Mouse (Mus musculus): Measurements from ENCODE around the gene Lmbr1. TPM values are rescaled to one million over a fixed set of nuclear protein-coding genes. Genes with fewer than 3 reads are reported as not detected.

Lmbr1 gene
- polyA plus RNA-seq, 1 experiment from 2014 or later = 11.6 TPM

DNA sequence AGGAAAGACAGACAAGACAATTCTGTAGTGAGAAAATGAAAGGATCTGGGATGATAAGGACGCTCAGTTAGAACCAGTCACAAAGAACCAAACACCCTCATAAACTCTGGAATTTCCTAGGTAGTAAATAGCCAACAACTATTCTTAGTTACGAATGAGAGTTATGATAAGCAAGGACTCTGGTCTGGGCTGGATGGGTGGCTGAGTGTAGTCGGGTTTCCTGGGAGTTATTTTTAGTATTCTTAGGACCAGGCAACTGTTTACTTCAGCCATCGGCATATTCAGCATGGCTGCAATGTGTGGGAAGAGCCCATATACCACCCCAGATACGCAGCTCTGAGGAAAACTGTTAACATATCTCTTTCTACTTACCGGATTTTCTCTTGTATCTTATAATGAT is 14.7 kb downstream of the Lmbr1 start:
- ATAC-seq (ENCODE audit: borderline replicate concordance, extremely low read depth, low FRiP score, low TSS enrichment) = no peak
- Histone ChIP-seq H3K4me1 (no peaks in the 10 kb centered on the region), H3K27ac (no peak overlapping the region), H3K4me3 (no peak overlapping the region), H3K9ac (no peak overlapping the region), H3K9me3 (no peaks in the 10 kb centered on the region), H3K36me3 (no peaks in the 10 kb centered on the region), H3K4me2 (no peak overlapping the region), H3K27me3 (no peaks in the 10 kb centered on the region)
- 66% methylated on average over 6 of the region's 6 CpGs for WGBS

DNA sequence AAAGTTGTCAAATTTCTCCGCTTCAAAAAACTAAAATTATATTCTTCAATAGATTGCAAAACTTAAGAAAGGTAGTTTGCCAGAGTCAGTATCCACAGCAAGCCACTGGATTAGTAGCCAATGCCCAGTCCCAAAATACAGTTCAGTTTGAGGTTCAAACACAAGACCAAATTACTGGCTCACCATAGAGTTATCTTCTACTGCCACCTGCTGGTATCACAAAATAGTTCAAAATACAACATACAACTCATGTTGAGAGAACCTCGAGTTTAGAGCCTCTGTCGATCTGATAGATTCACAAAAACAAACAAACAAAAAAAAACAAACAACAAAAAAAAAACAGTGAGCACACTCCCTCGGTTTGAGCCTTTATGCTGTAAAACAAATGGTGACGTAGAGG is 42.4 kb downstream of the Lmbr1 start:
- Histone ChIP-seq H3K9ac (no peak overlapping the region), H3K36me3 (no peaks in the 10 kb centered on the region), H3K4me2 (no peak overlapping the region), H3K27me3 (no peaks in the 10 kb centered on the region), H3K4me1 (no peaks in the 10 kb centered on the region), H3K4me3 (no peak overlapping the region), H3K27ac (no peak overlapping the region), H3K9me3 (no peaks in the 10 kb centered on the region)
- 48% methylated on average over 5 of the region's 5 CpGs for WGBS
- no peak for ATAC-seq (ENCODE audit: borderline replicate concordance, extremely low read depth, low FRiP score, low TSS enrichment)

DNA sequence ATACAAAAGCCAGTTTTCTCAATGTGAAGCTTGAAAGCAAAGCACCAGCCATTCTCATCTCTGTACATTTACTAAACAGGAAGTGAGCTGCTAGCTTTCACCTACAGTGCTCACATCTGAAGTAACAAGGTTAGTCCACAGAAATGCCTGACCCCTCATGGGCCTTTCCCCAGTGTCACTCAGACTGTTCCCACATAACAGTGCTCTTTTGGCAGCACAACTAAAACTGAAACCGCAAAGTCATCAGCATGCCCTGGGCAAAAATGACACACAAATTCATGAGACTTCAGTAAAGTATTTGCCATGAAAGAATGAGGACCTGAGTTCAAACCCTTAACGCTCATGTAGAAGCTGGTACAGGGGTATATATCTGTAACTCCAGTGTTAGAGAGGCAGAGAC is 55.7 kb downstream of the Lmbr1 start:
- Histone ChIP-seq H3K9ac (no peak overlapping the region), H3K36me3 (no peaks in the 10 kb centered on the region), H3K27me3 (no peaks in the 10 kb centered on the region), H3K4me3 (no peak overlapping the region), H3K9me3 (no peaks in the 10 kb centered on the region), H3K4me1 (no peaks in the 10 kb centered on the region), H3K4me2 (no peak overlapping the region), H3K27ac (no peak overlapping the region)
- no peak for ATAC-seq (ENCODE audit: borderline replicate concordance, extremely low read depth, low FRiP score, low TSS enrichment)
- WGBS = 89% methylated on average over 2 of the region's 2 CpGs

DNA sequence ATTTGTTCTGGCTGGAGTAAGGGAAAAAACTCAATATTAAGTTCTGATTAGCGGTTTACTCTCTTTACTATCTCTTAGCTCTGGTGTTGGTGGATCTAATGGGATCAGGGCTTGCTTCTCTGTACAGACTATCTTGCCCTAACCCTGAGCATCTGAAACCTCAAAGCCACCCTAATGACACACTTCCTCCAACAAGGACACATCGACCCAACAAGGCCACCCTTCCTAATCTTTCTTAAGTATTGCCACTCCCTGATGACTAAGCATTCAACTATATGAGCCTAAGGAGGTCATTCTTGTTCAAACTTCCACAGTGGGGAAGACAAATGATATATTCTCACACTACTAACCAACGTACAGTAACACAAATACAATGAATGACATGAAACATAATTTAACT is 69.0 kb downstream of the Lmbr1 start:
- Histone ChIP-seq H3K27me3 (no peaks in the 10 kb centered on the region), H3K4me2 (no peak overlapping the region), H3K9ac (no peak overlapping the region), H3K36me3 (no peaks in the 10 kb centered on the region), H3K9me3 (no peaks in the 10 kb centered on the region), H3K27ac (no peak overlapping the region), H3K4me1 (no peaks in the 10 kb centered on the region), H3K4me3 (no peak overlapping the region)
- no peak for ATAC-seq (ENCODE audit: borderline replicate concordance, extremely low read depth, low FRiP score, low TSS enrichment)
- 69% methylated on average over 3 of the region's 3 CpGs for WGBS

DNA sequence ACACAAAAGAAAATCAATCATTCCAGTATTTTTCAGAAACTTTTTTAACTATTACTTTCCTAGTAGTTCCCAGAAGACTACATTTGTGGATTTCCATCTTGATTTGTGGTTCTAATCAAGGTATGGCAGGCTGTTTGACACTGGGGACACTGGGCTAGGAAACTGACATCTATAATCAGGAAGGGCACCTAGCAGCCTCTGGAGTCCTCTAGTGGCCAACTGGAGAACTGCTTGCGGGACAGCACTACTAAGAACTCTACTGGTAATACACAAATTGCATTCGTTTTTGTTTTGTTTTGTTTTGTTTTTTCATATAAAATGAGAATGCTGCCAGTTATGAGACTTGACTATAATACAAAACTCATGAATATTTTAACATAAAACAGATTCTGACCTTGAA is 85.0 kb downstream of the Lmbr1 start:
- no peak for ATAC-seq (ENCODE audit: borderline replicate concordance, extremely low read depth, low FRiP score, low TSS enrichment)
- WGBS = 13% methylated on average over 2 of the region's 2 CpGs
- Histone ChIP-seq H3K4me1 (no peaks in the 10 kb centered on the region), H3K36me3 (no peaks in the 10 kb centered on the region), H3K27me3 (no peaks in the 10 kb centered on the region), H3K9me3 (no peaks in the 10 kb centered on the region), H3K4me2 (no peak overlapping the region), H3K27ac (no peak overlapping the region), H3K9ac (no peak overlapping the region), H3K4me3 (no peak overlapping the region)

DNA sequence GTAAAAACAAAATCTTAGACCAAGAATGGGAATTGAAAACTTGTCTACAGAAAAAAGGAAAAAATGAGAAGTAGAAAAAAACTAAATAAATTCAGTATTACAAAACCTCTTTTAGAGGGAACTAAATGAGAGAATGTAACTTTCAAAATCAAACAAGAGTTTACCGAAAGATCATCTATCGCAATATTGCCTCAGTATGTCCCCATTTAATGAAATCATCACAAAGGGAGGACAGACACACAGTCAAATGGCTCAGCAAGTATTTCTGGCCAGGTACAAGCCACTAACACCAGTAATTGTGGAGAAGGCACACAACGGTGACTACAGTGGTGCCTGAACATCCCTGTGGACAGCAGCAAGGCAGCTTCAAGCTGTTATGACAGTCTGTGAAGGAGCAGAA is 88.1 kb downstream of the Lmbr1 start:
- Histone ChIP-seq H3K9me3 (no peaks in the 10 kb centered on the region), H3K27ac (no peak overlapping the region), H3K4me2 (no peak overlapping the region), H3K4me1 (no peaks in the 10 kb centered on the region), H3K36me3 (no peaks in the 10 kb centered on the region), H3K27me3 (no peaks in the 10 kb centered on the region), H3K9ac (no peak overlapping the region), H3K4me3 (no peak overlapping the region)
- ATAC-seq (ENCODE audit: borderline replicate concordance, extremely low read depth, low FRiP score, low TSS enrichment) = no peak
- 91% methylated on average over 3 of the region's 3 CpGs for WGBS

DNA sequence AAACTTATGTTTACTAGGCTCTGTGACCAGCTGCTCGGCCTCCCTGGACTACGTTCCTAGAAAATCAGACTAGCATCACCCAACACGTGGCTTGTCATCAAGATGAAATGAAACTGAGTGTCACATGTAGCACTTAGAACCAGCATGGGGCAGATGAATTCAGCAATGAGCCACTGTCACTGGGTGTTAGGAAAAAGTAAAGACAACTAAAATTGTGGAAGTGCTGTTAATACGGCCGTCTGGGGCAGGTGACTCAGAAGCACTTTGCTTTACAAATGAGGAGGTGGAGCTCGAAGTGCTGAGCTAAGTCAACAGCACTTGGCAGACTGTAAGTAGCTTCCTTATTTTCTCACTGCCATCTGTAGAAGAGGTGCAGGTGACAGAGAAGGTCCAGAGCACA is 88.5 kb downstream of the Lmbr1 start:
- Histone ChIP-seq H3K9ac (no peak overlapping the region), H3K4me2 (no peak overlapping the region), H3K36me3 (no peaks in the 10 kb centered on the region), H3K4me3 (no peak overlapping the region), H3K27ac (no peak overlapping the region), H3K9me3 (no peaks in the 10 kb centered on the region), H3K27me3 (no peaks in the 10 kb centered on the region), H3K4me1 (no peaks in the 10 kb centered on the region)
- no peak for ATAC-seq (ENCODE audit: borderline replicate concordance, extremely low read depth, low FRiP score, low TSS enrichment)
- 56% methylated on average over 6 of the region's 6 CpGs for WGBS

DNA sequence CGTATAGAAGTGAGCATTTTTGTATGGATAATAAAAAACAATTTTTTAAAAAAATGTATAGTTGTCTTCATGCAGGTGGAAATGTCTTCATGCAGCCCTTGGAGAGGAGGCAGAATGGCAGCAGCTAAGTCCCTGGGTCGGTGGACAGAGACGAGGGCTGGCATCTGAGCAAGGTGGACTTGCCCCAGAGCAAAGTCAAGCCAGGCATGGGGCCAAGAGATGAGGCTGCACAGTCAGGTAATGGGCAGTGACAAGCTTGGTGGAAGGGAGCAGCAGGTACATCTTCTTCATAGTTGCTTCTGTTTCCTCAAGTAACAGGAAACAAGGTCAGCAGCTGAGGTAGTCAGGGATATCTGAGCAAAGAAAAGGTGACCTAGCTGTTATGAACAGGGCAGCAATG is 97.1 kb downstream of the Lmbr1 start:
- no peak overlapping the region for H3K4me2 ChIP-seq
- WGBS = 82% methylated on average over 3 of the region's 3 CpGs
- H3K9me3 ChIP-seq = no peaks in the 10 kb centered on the region
- H3K27me3 ChIP-seq = no peaks in the 10 kb centered on the region
- no peak for ATAC-seq (ENCODE audit: borderline replicate concordance, extremely low read depth, low FRiP score, low TSS enrichment)
- no peak overlapping the region for H3K9ac ChIP-seq
- no peaks in the 10 kb centered on the region for H3K36me3 ChIP-seq
- no peak overlapping the region for H3K27ac ChIP-seq
- H3K4me3 ChIP-seq = no peak overlapping the region
- no peaks in the 10 kb centered on the region for H3K4me1 ChIP-seq

DNA sequence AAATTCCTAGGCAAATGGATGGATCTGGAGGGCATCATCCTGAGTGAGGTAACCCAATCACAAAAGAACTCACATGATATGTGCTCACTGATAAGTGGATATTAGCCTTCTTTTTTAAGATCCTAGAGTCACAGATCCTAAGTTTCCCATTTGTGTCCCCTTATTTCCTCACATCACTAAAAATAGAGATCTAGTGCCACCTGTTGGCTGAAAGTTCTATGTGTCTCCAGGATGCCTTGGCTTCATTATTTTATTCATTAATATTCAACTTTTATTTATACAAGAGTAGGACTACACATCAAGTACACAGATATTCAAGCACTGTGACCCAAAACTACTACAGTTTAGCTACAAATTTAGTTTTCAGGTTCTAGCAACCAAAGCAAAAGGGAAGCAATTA is 103.4 kb downstream of the Lmbr1 start:
- H3K4me1 ChIP-seq = no peaks in the 10 kb centered on the region
- no peak for ATAC-seq (ENCODE audit: borderline replicate concordance, extremely low read depth, low FRiP score, low TSS enrichment)
- no peaks in the 10 kb centered on the region for H3K9me3 ChIP-seq
- no peak overlapping the region for H3K4me2 ChIP-seq
- H3K27ac ChIP-seq = no peak overlapping the region
- no peak overlapping the region for H3K9ac ChIP-seq
- no peaks in the 10 kb centered on the region for H3K36me3 ChIP-seq
- H3K4me3 ChIP-seq = no peak overlapping the region
- H3K27me3 ChIP-seq = no peaks in the 10 kb centered on the region

DNA sequence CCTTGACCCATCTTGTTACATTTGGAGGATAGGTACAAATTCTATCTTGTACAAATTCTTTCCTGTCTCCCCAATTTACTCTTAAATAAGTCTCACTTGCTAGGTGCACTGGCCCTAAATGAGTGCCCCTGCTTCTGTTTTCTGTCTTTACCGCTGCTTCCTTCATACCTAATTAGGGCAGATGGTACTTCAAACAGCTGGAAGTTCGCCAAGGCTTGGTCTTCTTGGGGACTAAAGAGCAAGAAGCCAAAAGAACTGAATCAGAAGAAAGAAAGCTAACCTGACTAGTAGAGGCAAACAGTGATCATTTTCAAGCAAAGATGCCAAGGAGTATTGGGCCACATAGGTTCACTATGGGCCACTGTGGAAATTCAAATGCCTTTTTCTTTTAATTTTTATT is 104.8 kb downstream of the Lmbr1 start:
- H3K36me3 ChIP-seq = no peaks in the 10 kb centered on the region
- H3K9ac ChIP-seq = no peak overlapping the region
- no peak overlapping the region for H3K4me2 ChIP-seq
- no peak overlapping the region for H3K27ac ChIP-seq
- no peaks in the 10 kb centered on the region for H3K4me1 ChIP-seq
- H3K9me3 ChIP-seq = no peaks in the 10 kb centered on the region
- no peak for ATAC-seq (ENCODE audit: borderline replicate concordance, extremely low read depth, low FRiP score, low TSS enrichment)
- H3K27me3 ChIP-seq = no peaks in the 10 kb centered on the region
- 71% methylated on average over 2 of the region's 2 CpGs for WGBS
- H3K4me3 ChIP-seq = no peak overlapping the region

DNA sequence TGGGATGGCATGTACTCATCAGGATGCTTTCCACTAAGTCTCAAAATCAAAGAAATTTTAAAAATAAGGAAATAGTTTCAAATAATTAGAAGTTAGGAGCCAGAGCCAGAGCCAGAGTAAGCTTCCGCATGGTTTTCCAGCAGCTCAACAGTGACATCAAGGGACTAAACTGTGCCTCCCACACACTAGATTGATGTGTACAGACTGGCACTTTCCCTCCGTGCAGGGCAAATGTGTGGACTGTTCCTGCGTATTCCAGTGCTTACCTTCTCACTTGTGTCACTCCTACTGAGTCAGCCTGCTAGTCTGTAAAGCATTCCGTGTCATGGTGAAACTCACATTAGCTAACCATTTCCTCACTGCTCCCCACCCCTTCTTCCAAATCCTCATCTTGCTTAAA is 107.3 kb downstream of the Lmbr1 start:
- 0 out of 2 replicates have a peak, but pooled peaks have one; percentile 27 for ATAC-seq (ENCODE audit: borderline replicate concordance, extremely low read depth, low FRiP score, low TSS enrichment)
- Histone ChIP-seq H3K4me3 (no peak overlapping the region), H3K27me3 (no peaks in the 10 kb centered on the region), H3K4me1 (no peaks in the 10 kb centered on the region), H3K9me3 (no peaks in the 10 kb centered on the region), H3K9ac (no peak overlapping the region), H3K27ac (no peak overlapping the region), H3K36me3 (no peaks in the 10 kb centered on the region), H3K4me2 (no peak overlapping the region)
- 55% methylated on average over 4 of the region's 4 CpGs for WGBS

DNA sequence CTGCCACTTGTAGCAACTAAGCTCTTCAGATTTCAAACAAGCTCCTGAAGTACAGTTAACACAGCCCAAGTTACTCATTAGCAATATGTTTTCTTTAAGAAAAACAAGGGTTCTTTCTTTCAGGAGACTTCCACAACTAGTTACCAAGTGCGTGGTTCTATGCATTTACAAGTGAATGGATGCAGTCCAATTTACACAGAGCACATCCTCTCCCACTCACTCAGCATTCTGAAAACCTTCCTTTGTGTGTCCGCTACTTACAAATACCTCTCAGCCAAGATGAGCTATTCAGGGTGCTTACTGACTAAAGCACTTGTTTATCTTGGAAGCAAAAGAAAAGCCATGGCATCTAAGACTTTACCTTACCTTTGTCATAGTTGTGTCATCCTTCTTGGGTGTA is 124.3 kb downstream of the Lmbr1 start:
- no peaks in the 10 kb centered on the region for H3K27me3 ChIP-seq
- no peak overlapping the region for H3K27ac ChIP-seq
- ATAC-seq (ENCODE audit: borderline replicate concordance, extremely low read depth, low FRiP score, low TSS enrichment) = no peak
- H3K4me1 ChIP-seq = no peaks in the 10 kb centered on the region
- H3K4me2 ChIP-seq = no peak overlapping the region
- no peak overlapping the region for H3K9ac ChIP-seq
- no peak overlapping the region for H3K4me3 ChIP-seq
- no peaks in the 10 kb centered on the region for H3K36me3 ChIP-seq
- WGBS = 51% methylated on average over 2 of the region's 2 CpGs
- no peaks in the 10 kb centered on the region for H3K9me3 ChIP-seq

DNA sequence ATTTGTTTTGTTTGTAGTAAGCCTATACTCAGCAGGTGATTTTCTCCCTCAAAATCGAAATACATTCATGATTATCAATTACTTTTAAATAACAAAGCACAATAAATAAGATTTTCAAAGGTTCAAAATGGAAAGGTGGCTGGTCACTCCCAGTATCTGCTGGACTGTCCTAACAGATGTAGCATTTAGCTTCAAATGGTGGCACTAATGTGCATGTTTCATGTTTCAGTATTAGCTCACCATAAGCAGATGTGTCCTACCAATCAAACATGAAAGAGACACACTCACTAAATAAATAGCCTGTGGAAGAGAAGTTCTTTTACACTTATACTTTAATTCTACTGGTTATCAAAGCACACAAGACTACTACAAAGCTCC is 126.7 kb downstream of the Lmbr1 start:
- 69% methylated on average over 1 of the region's 1 CpGs for WGBS
- no peak for ATAC-seq (ENCODE audit: borderline replicate concordance, extremely low read depth, low FRiP score, low TSS enrichment)
- no peaks in the 10 kb centered on the region for H3K9me3 ChIP-seq
- H3K27me3 ChIP-seq = no peaks in the 10 kb centered on the region
- H3K4me1 ChIP-seq = no peaks in the 10 kb centered on the region
- H3K36me3 ChIP-seq = no peaks in the 10 kb centered on the region
- no peak overlapping the region for H3K4me3 ChIP-seq
- no peak overlapping the region for H3K27ac ChIP-seq
- H3K9ac ChIP-seq = no peak overlapping the region
- H3K4me2 ChIP-seq = no peak overlapping the region

Measured in lung, embryonic 15.5 days (tissue).